Mouse (Mus musculus) kidney, postnatal 14 days (tissue): ENCODE measurements around the gene Fance.
"Not testable (repeated sequence)": the region's sequence is repeated elsewhere in the genome, so short reads cannot be mapped to it uniquely, and the experiment has no call there.

Experiments
- DNase-seq: peaks from one replicate; pipeline ENCODE4 v3.0.0; 2022; ENCODE audit warnings: mixed read lengths

The Fance gene

GRCm38 (mm10) chr17:28294449-28295333 is 18.6 kb upstream of the Fance start:
- DNase-seq: no peak

GRCm38 (mm10) chr17:28298888-28299287 is 14.4 kb upstream of the Fance start:
- DNase-seq: no peak

GRCm38 (mm10) chr17:28299669-28300320 is 13.5 kb upstream of the Fance start:
- DNase-seq: no peak

GRCm38 (mm10) chr17:28300323-28300722 is 13.0 kb upstream of the Fance start:
- DNase-seq: no peak

- no peak for DNase-seq
These were observed 12.5 kb upstream of the Fance start for GRCm38 (mm10) chr17:28300850-28301249.

GRCm38 (mm10) chr17:28305172-28305571 is 8.1 kb upstream of the Fance start:
- DNase-seq: no peak

- DNase-seq: peak; percentile 91
These were observed 4.8 kb upstream of the Fance start for GRCm38 (mm10) chr17:28308297-28309195.

- no peak for DNase-seq
These were observed 2.5 kb upstream of the Fance start for GRCm38 (mm10) chr17:28310831-28311230.

GRCm38 (mm10) chr17:28311366-28312132 is 1.8 kb upstream of the Fance start:
- DNase-seq: no peak

- DNase-seq: peak; percentile 59
These were observed 797 bp upstream of the Fance start for GRCm38 (mm10) chr17:28312232-28313211.

GRCm38 (mm10) chr17:28313880-28314225 is 534 bp downstream of the Fance start:
- DNase-seq: no peak

GRCm38 (mm10) chr17:28315611-28316160 is 2.4 kb downstream of the Fance start:
- DNase-seq: no peak

GRCm38 (mm10) chr17:28316476-28316875 is 3.2 kb downstream of the Fance start:
- no peak for DNase-seq

GRCm38 (mm10) chr17:28317091-28317490 is 3.8 kb downstream of the Fance start:
- DNase-seq: no peak

- DNase-seq: no peak
These were observed 4.4 kb downstream of the Fance start for GRCm38 (mm10) chr17:28317725-28318124.

- DNase-seq: no peak
These were observed 8.4 kb downstream of the Fance start for GRCm38 (mm10) chr17:28321700-28322099.

GRCm38 (mm10) chr17:28323786-28324185 is 10.5 kb downstream of the Fance start:
- no peak for DNase-seq

- DNase-seq: not testable (repeated sequence)
These were observed 11.1 kb downstream of the Fance start for GRCm38 (mm10) chr17:28324416-28324815.

GRCm38 (mm10) chr17:28325751-28326150 is 12.4 kb downstream of the Fance start:
- no peak for DNase-seq

GRCm38 (mm10) chr17:28326951-28327350 is 13.6 kb downstream of the Fance start:
- DNase-seq: no peak
